Mouse (Mus musculus): Measurements from ENCODE around the gene Pofut1. TPM values are rescaled to one million over a fixed set of nuclear protein-coding genes. Genes with fewer than 3 reads are reported as not detected.
A peak's percentile ranks its signal among the peaks of the same experiment; 100 is the strongest.

The Pofut1 gene
- polyA plus RNA-seq, 1 experiment = 26.4 TPM

DNA sequence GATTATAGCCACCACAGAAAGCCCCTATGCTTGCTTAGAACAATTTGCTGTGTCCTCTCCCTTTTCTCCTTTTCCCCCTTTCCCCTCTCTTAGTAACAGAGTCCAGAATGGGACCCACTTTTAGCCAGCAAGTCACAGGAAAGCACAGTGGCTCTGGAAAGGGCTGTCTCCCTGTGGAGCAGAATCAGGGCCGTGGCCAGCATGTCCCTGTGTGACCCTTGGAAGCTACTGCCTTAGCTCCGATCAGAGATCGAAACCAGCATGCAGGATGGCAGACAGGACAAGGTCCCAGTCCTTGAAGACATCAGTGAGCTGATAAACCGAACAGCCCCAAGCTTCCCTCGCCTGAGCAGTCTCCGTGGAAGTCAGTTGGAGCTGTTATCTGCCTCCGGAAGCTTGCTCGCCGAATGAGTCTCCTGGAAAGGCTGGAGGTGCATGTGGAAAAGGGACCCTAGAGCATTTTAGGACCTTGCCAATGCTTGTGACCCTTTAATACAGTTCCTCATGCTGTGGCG lies 23.4 kb upstream of the Pofut1 start:
- no peak for DNase-seq (ENCODE audit: low read depth)
- TF ChIP-seq CTCF (IDR thresholded peaks at IDR 0.05; ENCODE audit: borderline replicate concordance, extremely low read depth, insufficient read depth, insufficient read length) (no peak), POLR2A (IDR thresholded peaks at IDR 0.05; ENCODE audit: borderline replicate concordance, extremely low read depth, insufficient read depth, insufficient read length, poor library complexity, severe bottlenecking) (no peak)

DNA sequence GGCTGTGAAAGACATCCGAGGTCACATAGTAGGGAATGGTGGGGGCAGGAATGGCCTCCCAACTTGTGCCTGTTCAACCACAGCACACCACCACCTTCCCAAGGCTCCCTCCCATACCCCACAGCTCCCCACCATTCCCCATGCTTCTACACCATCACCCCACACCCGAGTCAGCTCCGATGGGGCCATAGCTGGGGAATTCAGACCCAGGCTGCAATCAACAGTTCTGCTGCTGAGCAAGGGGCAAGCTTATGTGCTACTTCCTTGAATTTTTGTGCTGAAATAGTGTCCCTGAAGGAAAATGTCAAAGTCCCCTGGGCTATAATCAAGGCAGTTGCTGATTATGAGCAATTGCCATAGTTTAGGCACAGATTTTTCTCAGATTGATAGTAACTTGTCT lies 22.8 kb upstream of the Pofut1 start:
- DNase-seq (ENCODE audit: low read depth) = no peak
- TF ChIP-seq CTCF (IDR thresholded peaks at IDR 0.05; ENCODE audit: borderline replicate concordance, extremely low read depth, insufficient read depth, insufficient read length) (no peak), POLR2A (IDR thresholded peaks at IDR 0.05; ENCODE audit: borderline replicate concordance, extremely low read depth, insufficient read depth, insufficient read length, poor library complexity, severe bottlenecking) (no peak)

DNA sequence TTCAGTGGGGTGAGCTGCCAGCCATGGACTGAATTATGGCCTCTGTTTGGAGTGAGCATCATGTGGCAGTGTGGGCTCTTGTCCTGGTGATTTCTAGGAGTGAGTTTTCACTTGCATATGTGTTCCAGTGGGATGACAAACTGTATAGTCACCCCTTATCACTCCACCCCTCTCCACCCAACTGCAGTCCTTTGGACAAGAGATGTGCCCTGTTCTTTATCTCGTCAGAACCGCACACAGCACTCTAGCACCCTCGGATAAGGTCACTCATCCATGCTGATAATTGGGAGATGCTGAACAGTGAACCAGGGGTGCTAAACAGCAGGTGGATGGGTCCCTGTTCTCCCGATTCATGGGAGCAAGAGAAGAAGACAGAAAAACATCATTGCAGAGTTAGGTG lies 19.7 kb upstream of the Pofut1 start:
- TF ChIP-seq CTCF (IDR thresholded peaks at IDR 0.05; ENCODE audit: borderline replicate concordance, extremely low read depth, insufficient read depth, insufficient read length) (no peak), POLR2A (IDR thresholded peaks at IDR 0.05; ENCODE audit: borderline replicate concordance, extremely low read depth, insufficient read depth, insufficient read length, poor library complexity, severe bottlenecking) (no peak)
- DNase-seq (ENCODE audit: low read depth) = no peak

DNA sequence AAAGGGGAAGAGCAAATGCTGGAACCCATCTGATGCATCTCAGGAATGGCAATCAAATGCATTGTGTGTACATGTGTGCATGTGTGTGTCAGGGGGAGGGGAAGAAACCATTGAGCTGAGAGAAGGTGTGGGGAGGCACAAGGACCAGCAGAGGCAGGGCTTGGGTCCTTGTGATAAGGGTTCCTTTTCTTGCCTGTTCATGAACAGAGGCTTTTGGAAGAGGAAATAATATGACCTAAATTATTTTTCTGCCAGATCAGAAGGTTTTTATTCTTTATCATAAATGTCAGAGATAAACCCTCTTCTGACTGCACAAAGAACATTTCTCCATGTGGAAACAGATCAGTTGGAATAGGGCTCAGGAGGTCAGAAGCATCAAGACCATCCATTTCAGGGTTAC lies 19.2 kb upstream of the Pofut1 start:
- TF ChIP-seq POLR2A (IDR thresholded peaks at IDR 0.05; ENCODE audit: borderline replicate concordance, extremely low read depth, insufficient read depth, insufficient read length, poor library complexity, severe bottlenecking) (no peak), CTCF (IDR thresholded peaks at IDR 0.05; ENCODE audit: borderline replicate concordance, extremely low read depth, insufficient read depth, insufficient read length) (no peak)
- DNase-seq (ENCODE audit: low read depth) = no peak

DNA sequence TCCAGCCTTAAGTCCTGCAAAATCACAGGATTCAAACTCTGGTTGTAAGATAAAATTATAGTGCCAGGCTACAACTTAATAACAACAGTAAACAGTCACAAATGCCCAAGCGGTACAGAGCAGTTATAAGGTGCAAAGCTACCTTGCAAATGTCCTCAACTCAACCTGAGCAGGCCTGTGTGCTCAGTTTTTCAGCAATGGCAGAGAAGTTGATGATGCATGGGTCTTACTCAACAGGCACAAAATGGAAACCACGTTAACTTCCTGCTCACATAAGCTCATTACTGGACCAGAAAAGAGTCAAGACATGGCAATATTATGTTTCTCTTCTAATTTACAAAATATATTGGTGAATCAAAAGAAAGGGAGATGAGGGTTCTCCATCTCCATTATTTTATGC lies 18.8 kb upstream of the Pofut1 start:
- no peak for DNase-seq (ENCODE audit: low read depth)
- TF ChIP-seq CTCF (IDR thresholded peaks at IDR 0.05; ENCODE audit: borderline replicate concordance, extremely low read depth, insufficient read depth, insufficient read length) (no peak), POLR2A (IDR thresholded peaks at IDR 0.05; ENCODE audit: borderline replicate concordance, extremely low read depth, insufficient read depth, insufficient read length, poor library complexity, severe bottlenecking) (no peak)

DNA sequence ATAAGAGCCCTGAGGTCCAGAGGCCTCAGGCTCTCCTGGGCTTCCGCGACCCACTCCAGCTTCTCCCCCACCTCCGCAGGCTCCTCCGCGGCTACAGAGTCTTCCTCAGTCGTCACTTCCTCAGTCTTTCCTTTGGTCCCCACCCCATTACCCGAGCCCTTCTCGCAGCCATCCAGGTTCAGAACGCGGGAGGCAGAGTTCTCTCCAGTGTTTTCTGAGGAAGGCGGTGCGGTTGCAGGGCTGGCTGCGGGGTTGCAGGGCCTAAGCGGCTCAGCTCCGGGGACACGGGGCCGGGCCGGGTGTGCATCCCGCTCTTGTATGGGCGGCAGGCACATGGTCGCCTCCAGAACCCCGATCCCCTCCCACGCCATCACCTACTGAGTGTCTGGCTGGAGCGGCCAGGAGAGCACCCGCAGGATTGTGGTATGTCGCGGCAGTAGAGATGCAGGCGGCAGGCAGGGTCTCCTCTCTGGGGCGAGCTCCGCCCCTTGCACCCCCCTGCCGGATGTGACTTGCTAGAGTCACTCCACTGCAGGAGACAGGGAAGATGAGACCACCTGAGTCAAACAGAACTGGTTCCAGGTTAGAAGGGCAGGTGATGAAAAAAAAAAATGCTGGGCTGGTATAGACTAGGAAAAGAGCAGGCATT lies 16.3 kb upstream of the Pofut1 start, which contains the start of gene Tspyl3:
Tspyl3 (minus strand) TSS at position 496 of the 649 bp plus-strand sequence.
- peak; percentile 73 for DNase-seq (ENCODE audit: low read depth)
- TF ChIP-seq POLR2A (IDR thresholded peaks at IDR 0.05; ENCODE audit: borderline replicate concordance, extremely low read depth, insufficient read depth, insufficient read length, poor library complexity, severe bottlenecking) (peak; percentile 21; the same call in 1 of the 2 replicates), CTCF (IDR thresholded peaks at IDR 0.05; ENCODE audit: borderline replicate concordance, extremely low read depth, insufficient read depth, insufficient read length) (no peak)

DNA sequence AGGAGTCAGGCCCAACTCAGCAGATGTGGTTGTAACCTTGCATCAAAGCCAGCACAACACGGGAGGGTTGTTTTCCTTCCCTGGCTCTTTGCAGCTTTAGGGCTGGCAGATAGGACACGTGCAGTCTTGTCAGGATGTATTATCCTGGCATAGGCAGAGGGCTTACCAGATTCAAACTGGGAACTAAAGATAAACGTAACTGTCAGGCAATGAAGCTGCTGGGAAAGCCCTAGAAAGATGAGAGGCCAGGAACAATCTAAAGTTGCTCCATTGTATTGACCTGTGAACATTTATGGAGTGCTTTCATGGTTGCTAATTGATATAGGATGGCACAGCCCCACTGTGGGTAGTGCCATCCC lies 15.8 kb upstream of the Pofut1 start:
- TF ChIP-seq POLR2A (IDR thresholded peaks at IDR 0.05; ENCODE audit: borderline replicate concordance, extremely low read depth, insufficient read depth, insufficient read length, poor library complexity, severe bottlenecking) (no peak), CTCF (IDR thresholded peaks at IDR 0.05; ENCODE audit: borderline replicate concordance, extremely low read depth, insufficient read depth, insufficient read length) (no peak)
- DNase-seq (ENCODE audit: low read depth) = no peak

DNA sequence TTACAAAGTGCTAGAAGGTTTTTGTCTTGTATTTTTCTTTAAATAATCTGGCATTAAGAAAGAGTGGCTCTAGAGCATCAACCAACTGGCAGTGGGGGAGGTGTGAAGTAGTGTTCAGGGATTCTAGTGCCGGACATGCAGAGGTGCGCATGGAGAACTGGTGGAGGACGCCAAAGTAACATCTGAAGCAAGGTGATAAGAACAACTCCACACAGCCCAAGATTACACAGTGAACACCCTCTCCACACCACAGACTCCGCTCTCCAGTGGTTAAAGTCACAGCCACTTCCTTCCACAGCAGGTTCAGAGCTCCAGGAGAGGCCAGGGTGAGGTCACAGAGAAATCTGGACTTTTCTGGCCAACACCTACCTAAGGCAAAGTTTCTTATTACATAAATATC lies 13.4 kb upstream of the Pofut1 start:
- no peak for DNase-seq (ENCODE audit: low read depth)
- TF ChIP-seq CTCF (IDR thresholded peaks at IDR 0.05; ENCODE audit: borderline replicate concordance, extremely low read depth, insufficient read depth, insufficient read length) = no peak
- no peak for TF ChIP-seq POLR2A (IDR thresholded peaks at IDR 0.05; ENCODE audit: borderline replicate concordance, extremely low read depth, insufficient read depth, insufficient read length, poor library complexity, severe bottlenecking)

DNA sequence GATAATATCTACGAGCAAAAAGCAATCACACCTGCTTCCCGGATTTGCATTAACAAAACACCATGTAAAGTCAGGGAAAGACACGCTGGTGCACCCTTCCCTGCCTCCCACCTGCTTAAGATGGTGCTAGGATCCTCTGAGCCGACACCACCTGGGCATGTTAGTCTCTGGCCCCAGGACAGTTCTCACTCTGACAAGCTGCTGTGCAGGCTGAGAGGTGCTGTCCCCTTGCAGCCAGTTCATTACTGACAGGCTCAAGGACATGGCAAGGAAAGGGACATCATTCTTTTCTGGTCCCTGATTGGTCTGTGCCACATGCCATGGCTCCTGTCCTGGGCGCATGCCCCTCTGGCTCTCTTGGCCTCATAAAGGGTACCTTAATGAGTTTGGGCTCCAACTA lies 12.8 kb upstream of the Pofut1 start:
- no peak for DNase-seq (ENCODE audit: low read depth)
- TF ChIP-seq POLR2A (IDR thresholded peaks at IDR 0.05; ENCODE audit: borderline replicate concordance, extremely low read depth, insufficient read depth, insufficient read length, poor library complexity, severe bottlenecking) = no peak

DNA sequence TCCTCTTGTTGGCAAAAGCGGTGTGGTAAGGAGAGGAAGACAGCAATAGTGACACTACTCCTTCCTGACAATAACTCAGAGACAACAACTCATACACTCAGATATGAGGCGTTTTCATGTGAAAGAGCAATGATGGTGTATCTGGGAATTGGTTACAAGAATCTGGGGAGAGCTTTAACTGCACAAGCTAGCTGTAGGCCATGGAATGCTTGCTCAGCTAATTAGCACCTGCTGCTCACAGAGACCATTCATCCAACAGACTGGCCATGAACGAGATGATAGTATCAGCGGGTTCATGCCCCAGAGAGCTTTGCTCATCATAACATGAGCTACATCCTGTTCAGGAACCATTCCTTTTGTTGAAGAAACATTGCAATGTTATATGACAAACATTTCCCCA lies 4.1 kb upstream of the Pofut1 start:
- no peak for TF ChIP-seq CTCF (IDR thresholded peaks at IDR 0.05; ENCODE audit: borderline replicate concordance, extremely low read depth, insufficient read depth, insufficient read length)
- no peak for TF ChIP-seq POLR2A (IDR thresholded peaks at IDR 0.05; ENCODE audit: borderline replicate concordance, extremely low read depth, insufficient read depth, insufficient read length, poor library complexity, severe bottlenecking)
- no peak for DNase-seq (ENCODE audit: low read depth)

DNA sequence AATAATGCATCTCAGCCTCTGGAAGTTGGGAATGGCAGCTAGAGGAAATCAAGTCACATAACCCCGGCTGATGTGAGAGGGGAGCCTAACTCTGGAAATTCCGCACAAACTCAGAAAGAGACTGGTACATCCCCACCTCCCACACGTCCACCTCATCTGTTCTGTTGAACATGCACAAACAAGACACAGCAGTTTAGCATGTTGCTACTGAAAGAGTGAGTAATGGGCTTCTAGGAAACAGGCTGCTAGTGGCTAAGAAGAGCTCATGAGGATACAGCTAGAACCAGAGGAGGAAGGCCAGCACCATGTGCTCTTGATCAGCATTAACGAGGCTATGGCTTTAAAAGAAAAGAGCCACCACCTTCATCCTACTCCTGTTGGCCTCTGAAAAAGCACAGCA lies 3.4 kb upstream of the Pofut1 start:
- TF ChIP-seq CTCF (IDR thresholded peaks at IDR 0.05; ENCODE audit: borderline replicate concordance, extremely low read depth, insufficient read depth, insufficient read length) (no peak), POLR2A (IDR thresholded peaks at IDR 0.05; ENCODE audit: borderline replicate concordance, extremely low read depth, insufficient read depth, insufficient read length, poor library complexity, severe bottlenecking) (no peak)
- DNase-seq (ENCODE audit: low read depth) = no peak

DNA sequence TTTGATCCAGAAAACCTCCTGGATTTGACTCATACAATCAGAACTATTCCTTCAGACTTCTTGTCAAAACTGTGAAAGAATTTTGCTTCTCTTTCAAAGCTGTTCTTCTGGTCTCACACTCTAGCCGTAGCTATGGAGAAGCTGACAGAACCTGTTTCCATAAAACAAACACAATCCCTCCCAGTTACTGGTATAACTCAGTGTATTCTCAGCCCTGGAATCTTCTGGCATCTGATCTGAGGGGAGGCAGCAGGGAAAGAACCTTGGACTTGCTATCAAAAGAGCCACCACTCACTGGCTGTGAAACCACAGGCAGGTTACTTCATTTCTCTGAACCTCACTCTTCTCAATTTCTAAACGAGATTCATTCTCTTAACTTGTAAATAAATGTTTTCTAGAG lies 2.9 kb upstream of the Pofut1 start:
- no peak for DNase-seq (ENCODE audit: low read depth)
- TF ChIP-seq POLR2A (IDR thresholded peaks at IDR 0.05; ENCODE audit: borderline replicate concordance, extremely low read depth, insufficient read depth, insufficient read length, poor library complexity, severe bottlenecking) (no peak), CTCF (IDR thresholded peaks at IDR 0.05; ENCODE audit: borderline replicate concordance, extremely low read depth, insufficient read depth, insufficient read length) (no peak)

All from brain, embryonic 14.5 days (tissue).